Mouse (Mus musculus) liver, embryonic 14.5 days (tissue): ENCODE measurements around the gene Krt28.

Experiments
- CTCF ChIP-seq: IDR thresholded peaks from 2 replicates; pipeline ENCODE4 v1.5.1; 2016; ENCODE audit warnings: antibody characterized with exemption, low read depth, control low read depth
- EP300 ChIP-seq: IDR thresholded peaks from 2 replicates; pipeline ENCODE4 v1.6.1; 2016; ENCODE audit warnings: antibody characterized with exemption, low read depth

- TF ChIP-seq CTCF (no peak), EP300 (no peak)
These were observed 16.2 kb upstream of the Krt28 start for GRCm38 (mm10) chr11:99390866-99391265.
